Mouse (Mus musculus): ENCODE results near the gene Prl7a2.

The Prl7a2 gene

GRCm38 (mm10) chr13:27667936-27668335, at the start of gene Prl7a2:
Gene Prl7a2, minus strand, starts transcription at chr13:27668036.
- DNase-seq (ENCODE audit: low spot score) = no peak

GRCm38 (mm10) chr13:27716636-27717035, 48.8 kb upstream of the Prl7a2 start, which contains the start of gene Prl7d1:
Gene Prl7d1, minus strand, starts transcription at chr13:27716736.
- DNase-seq (ENCODE audit: low spot score) = no peak

GRCm38 (mm10) chr13:27706521-27706920, 38.7 kb upstream of the Prl7a2 start:
- DNase-seq (ENCODE audit: low spot score) = no peak

- no peak for DNase-seq (ENCODE audit: low spot score)
These were observed 7.1 kb downstream of the Prl7a2 start for GRCm38 (mm10) chr13:27660747-27661146.

- no peak for DNase-seq (ENCODE audit: low spot score)
These were observed 25.4 kb downstream of the Prl7a2 start, which contains the start of gene Prl7a1 for GRCm38 (mm10) chr13:27642393-27642792. Gene Prl7a1, minus strand, starts transcription at chr13:27642493.

GRCm38 (mm10) chr13:27610482-27610881, 57.4 kb downstream of the Prl7a2 start, which contains the start of gene Prl7b1:
Gene Prl7b1, minus strand, starts transcription at chr13:27610582.
- DNase-seq (ENCODE audit: low spot score) = no peak
